Mouse (Mus musculus): ENCODE data around the gene Mpig6b. TPM values are rescaled to one million over a fixed set of nuclear protein-coding genes. Genes with fewer than 3 reads are reported as not detected.

Gene Mpig6b
- polyA plus RNA-seq (2012; rRNA removed): not detected in 2 replicates

DNA sequence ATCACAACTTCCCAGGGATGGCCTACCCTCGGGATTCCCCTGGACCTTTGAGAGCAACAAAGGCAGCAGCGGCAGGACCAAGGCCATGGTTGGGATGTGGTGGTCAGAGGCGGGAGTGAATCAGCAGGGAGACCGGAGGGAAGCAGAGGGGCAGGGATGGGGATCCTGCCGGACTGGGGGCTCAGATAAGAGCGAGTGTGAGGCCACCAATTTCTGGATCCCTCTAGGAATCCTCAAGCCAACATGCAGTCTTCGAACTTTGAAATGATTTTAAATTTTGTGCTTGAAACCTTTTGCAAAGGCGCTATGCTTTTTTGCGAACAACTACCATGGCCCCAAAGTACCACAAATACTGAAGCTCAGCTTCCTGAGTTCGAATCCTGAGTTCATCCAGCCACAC is at the start of gene Mpig6b:
TSS of gene Mpig6b (minus strand) at position 101 of the 400 bp plus-strand sequence.
- no peak for TF ChIP-seq POLR2A (IDR thresholded peaks at IDR 0.05; ENCODE audit: extremely low read depth, insufficient read depth, low read length)
- TF ChIP-seq CTCF (IDR thresholded peaks at IDR 0.05; ENCODE audit: extremely low read depth, insufficient read depth, low read length): no peak
- H3K27ac ChIP-seq (ENCODE audit: insufficient read depth, low read length): no peak within 1 kb of the TSS
- no peaks in the 10 kb centered on the region for H3K4me1 ChIP-seq (ENCODE audit: control insufficient read depth, insufficient read depth, low read length)
- no peak within 1 kb of the TSS for H3K4me3 ChIP-seq (ENCODE audit: insufficient read depth, low read length)

DNA sequence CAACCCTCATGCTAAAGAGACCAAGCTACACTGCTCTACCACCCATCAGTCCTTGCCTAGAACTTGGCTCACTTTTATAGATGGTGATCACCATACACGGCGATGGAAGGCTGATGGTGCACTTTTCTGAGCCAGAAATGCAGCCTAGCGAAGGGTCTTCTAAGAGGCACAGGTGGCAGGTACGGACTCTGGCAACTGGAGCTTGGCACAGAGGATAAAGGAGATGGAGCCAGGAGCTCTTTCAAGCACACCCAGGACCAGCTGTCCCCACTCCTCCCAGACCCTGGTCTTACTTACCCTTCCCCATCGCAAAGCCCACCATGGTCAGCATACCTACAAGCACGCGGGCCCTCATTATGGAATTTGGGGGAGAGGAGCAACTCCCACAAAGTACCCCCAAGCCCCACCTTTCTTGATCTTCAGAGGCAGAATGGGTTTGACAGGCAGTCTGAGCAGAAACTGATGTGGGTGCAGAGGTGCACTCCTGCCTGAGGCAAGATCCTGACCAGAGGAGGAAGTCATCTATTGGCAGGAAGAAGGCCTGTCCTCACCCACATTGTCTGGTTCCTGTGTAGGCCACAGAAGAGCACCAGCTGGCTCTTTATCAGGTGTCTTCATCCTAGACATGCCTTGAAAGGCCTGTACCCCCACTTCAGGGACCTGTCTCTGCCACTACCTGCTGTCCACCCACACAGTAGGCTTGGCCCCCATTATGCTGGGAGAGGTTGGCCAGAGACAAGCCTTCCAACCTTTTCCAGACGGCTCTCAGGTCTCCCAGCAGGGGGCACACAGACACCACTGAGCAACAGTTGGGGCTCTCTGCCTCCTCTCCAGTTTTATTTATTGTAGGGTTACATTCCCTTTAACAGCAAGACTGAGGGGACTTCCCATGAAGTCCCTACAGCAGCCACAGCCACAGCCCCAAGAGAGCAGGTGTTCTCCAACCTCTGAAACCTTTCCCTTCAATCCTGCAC is 49.3 kb upstream of the Mpig6b start, which contains the start of gene Ly6g5b:
TSS of gene Ly6g5b (minus strand) at position 383 of the 974 bp plus-strand sequence.
- Histone ChIP-seq H3K4me3 (ENCODE audit: insufficient read depth, low read length) (no peak within 1 kb of the TSS), H3K4me1 (ENCODE audit: control insufficient read depth, insufficient read depth, low read length) (no peaks in the 10 kb centered on the region), H3K27ac (ENCODE audit: insufficient read depth, low read length) (no peak within 1 kb of the TSS)
- TF ChIP-seq CTCF (IDR thresholded peaks at IDR 0.05; ENCODE audit: extremely low read depth, insufficient read depth, low read length): 0 out of 2 replicates have a peak, but pooled peaks have one; percentile 18
- no peak for TF ChIP-seq POLR2A (IDR thresholded peaks at IDR 0.05; ENCODE audit: extremely low read depth, insufficient read depth, low read length)

DNA sequence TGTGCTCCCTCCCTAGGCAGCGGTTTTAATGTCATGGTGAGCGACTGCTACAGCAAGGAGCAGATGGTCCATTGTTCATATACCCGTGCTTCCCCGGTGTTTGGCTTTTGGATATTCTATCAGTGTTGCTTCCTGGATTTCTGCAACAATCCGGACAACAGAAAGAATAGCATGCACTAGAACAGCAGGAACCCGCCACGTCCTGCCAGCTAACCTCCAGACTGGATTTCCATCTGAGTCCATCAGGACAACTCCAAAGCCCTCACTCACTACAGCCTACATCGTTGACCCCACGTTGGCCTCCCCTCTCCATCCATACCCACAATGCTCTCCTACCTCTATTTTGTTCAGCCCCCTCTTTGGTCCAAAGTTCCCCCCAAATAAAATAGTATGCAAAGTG is 45.8 kb upstream of the Mpig6b start:
- H3K4me1 ChIP-seq (ENCODE audit: control insufficient read depth, insufficient read depth, low read length): no peaks in the 10 kb centered on the region
- no peak overlapping the region for H3K4me3 ChIP-seq (ENCODE audit: insufficient read depth, low read length)
- TF ChIP-seq CTCF (IDR thresholded peaks at IDR 0.05; ENCODE audit: extremely low read depth, insufficient read depth, low read length) (no peak), POLR2A (IDR thresholded peaks at IDR 0.05; ENCODE audit: extremely low read depth, insufficient read depth, low read length) (no peak)
- no peak overlapping the region for H3K27ac ChIP-seq (ENCODE audit: insufficient read depth, low read length)

DNA sequence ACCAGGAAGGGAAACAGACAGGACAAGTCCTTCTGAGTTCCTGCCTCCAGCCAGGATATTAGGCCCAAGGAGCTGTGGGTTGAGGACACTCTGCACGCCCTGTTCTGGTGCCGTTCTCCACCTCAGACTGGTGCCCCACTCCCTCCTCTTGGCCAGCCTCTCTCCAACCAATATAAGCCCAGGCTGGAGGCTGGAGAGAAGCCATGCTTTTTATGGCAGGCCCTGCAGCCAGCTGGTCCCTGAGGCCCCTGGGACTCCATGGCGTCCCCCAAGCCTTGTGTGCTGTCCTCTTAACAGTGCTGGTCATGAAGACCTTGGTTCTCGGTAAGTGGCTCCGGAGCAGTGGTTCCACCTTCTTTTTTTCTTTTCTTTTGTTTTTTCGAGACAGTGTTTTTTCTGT is 42.1 kb upstream of the Mpig6b start, which contains the start of gene Ly6g5c:
TSS of gene Ly6g5c (plus strand) at position 183 of the 400 bp plus-strand sequence.
- Histone ChIP-seq H3K4me3 (ENCODE audit: insufficient read depth, low read length) (no peak within 1 kb of the TSS), H3K27ac (ENCODE audit: insufficient read depth, low read length) (no peak within 1 kb of the TSS), H3K4me1 (ENCODE audit: control insufficient read depth, insufficient read depth, low read length) (peaks cover 2% of the 10 kb centered on the region; the same call in 1 of the 2 replicates)
- TF ChIP-seq CTCF (IDR thresholded peaks at IDR 0.05; ENCODE audit: extremely low read depth, insufficient read depth, low read length) (no peak), POLR2A (IDR thresholded peaks at IDR 0.05; ENCODE audit: extremely low read depth, insufficient read depth, low read length) (no peak)

DNA sequence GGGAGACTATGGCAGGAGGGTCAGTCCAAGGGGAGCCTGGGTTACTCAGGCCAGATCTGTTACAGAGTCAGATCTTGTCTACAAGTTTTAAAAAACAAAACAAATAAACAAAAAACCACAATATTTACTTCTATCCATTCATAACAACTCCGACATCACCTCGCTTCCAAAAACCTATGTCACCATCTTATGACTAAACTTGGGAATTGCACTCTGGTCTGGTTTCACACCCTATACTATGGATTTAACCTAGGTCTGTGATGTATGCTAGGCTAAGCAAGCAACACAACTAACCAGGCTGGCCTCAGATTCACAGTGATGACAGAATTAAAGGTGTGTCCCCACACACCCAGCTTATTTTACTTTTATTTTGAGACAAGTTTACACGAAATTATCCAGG is 40.5 kb upstream of the Mpig6b start:
- Histone ChIP-seq H3K27ac (ENCODE audit: insufficient read depth, low read length) (no peak overlapping the region), H3K4me3 (ENCODE audit: insufficient read depth, low read length) (no peak overlapping the region), H3K4me1 (ENCODE audit: control insufficient read depth, insufficient read depth, low read length) (peaks cover 2% of the 10 kb centered on the region; the same call in 1 of the 2 replicates)
- TF ChIP-seq POLR2A (IDR thresholded peaks at IDR 0.05; ENCODE audit: extremely low read depth, insufficient read depth, low read length) (no peak), CTCF (IDR thresholded peaks at IDR 0.05; ENCODE audit: extremely low read depth, insufficient read depth, low read length) (peak; percentile 13; the same call in 1 of the 2 replicates)

DNA sequence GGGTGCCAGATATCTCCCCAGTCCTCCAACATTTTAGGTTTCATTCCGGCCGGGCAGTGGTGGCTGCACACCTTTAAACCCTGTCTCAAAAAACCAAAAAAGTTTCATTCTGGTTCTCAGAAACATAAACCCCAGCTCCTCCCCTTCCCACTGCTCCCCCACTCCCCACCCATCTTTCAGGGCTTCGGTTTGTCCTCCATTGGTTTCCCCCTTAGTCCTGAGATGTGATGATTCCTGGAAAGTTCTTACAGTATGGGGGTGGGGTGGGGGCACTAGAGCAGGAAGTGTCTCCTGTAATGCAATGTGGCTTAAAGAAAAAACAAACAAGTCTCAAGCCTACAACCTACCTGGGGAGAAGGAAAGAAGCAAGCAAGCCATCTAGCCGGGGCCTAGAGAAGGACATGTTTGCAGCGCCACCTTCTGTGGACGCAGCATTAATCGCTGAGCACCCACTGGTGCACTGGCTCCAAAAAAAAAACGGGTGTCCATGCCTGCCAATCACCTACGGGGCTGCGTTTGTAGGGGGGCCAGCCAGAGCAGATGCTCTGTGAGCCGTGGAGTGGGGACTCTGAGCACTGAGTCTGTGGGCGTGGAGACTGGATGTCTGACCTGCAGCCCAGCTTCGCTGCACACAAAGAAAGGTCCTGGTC is 39.9 kb upstream of the Mpig6b start:
- Histone ChIP-seq H3K27ac (ENCODE audit: insufficient read depth, low read length) (no peak overlapping the region), H3K4me3 (ENCODE audit: insufficient read depth, low read length) (no peak overlapping the region)
- TF ChIP-seq POLR2A (IDR thresholded peaks at IDR 0.05; ENCODE audit: extremely low read depth, insufficient read depth, low read length): no peak
- peak; percentile 71 for TF ChIP-seq CTCF (IDR thresholded peaks at IDR 0.05; ENCODE audit: extremely low read depth, insufficient read depth, low read length)

DNA sequence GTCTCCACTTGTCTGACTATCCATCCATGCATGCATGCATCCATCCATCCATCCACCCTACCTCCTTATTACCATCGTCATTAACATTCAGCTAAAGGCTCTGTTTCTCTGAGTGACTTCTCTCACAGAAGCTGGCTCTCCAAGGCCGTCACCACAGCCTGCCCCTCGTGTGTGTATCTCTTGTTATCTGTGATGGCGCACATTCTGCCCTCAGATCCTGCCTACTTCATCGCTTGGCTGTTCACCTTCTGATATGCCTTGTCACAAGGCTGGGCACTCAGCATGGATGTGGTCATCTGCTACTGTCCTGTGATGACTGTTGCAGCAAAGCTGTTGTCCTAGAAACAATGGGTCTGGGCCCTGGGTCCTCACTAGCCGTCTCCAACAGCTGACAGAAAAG is 38.8 kb upstream of the Mpig6b start:
- no peak for TF ChIP-seq CTCF (IDR thresholded peaks at IDR 0.05; ENCODE audit: extremely low read depth, insufficient read depth, low read length)
- no peak for TF ChIP-seq POLR2A (IDR thresholded peaks at IDR 0.05; ENCODE audit: extremely low read depth, insufficient read depth, low read length)
- no peak overlapping the region for H3K4me3 ChIP-seq (ENCODE audit: insufficient read depth, low read length)
- no peak overlapping the region for H3K27ac ChIP-seq (ENCODE audit: insufficient read depth, low read length)
- peaks cover 2% of the 10 kb centered on the region; the same call in 1 of the 2 replicates for H3K4me1 ChIP-seq (ENCODE audit: control insufficient read depth, insufficient read depth, low read length)

More for the DNA sequence above, 39.9 kb upstream of the Mpig6b start:
- peaks cover 2% of the 10 kb centered on the region; the same call in 1 of the 2 replicates for H3K4me1 ChIP-seq (ENCODE audit: control insufficient read depth, insufficient read depth, low read length)

DNA sequence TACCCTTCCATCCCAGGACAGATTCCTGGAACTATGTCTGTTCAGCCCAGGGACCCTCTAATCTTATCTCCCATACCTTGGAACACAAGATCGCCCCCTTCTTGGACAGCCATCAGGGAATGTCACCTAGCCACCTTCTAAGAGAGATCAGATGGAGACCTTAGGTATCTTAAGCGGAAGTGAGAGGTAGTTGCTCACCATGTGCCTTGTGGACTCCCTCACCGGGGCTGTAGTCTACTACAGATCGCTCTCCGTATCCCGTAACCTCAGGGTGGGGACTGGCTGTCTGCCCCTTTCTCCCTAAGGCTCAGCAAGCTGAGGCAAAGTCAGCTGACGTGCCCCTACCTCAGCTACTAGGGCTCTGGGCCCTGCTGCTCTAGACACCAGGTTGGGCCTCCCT is 38.1 kb upstream of the Mpig6b start:
- no peak for TF ChIP-seq POLR2A (IDR thresholded peaks at IDR 0.05; ENCODE audit: extremely low read depth, insufficient read depth, low read length)
- no peak for TF ChIP-seq CTCF (IDR thresholded peaks at IDR 0.05; ENCODE audit: extremely low read depth, insufficient read depth, low read length)
- Histone ChIP-seq H3K27ac (ENCODE audit: insufficient read depth, low read length) (no peak overlapping the region), H3K4me1 (ENCODE audit: control insufficient read depth, insufficient read depth, low read length) (peaks cover 2% of the 10 kb centered on the region; the same call in 1 of the 2 replicates), H3K4me3 (ENCODE audit: insufficient read depth, low read length) (no peak overlapping the region)

DNA sequence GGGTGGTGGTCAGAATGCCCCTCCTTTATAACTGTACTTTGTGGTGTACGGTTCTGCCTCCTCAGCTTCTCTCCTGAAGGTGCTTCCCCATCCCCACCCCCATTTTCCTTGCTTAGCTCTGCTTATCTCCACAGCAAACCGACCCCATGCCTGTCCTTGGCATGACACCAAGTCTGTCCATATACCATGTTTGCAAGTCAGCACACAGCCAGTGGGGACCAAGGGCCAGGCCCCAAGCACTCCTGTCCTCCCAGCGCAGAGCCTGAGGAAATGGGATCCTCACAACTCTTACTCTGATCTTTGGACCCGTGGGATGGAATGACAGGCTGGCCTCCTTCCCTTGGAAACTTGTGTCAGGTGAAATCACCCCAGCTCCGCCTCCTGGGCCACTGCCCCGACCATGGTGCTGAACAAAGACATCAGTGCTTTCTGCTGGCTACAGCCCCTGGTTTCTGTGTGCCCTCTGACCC is 37.3 kb upstream of the Mpig6b start:
- H3K4me1 ChIP-seq (ENCODE audit: control insufficient read depth, insufficient read depth, low read length): peaks cover 2% of the 10 kb centered on the region; the same call in 1 of the 2 replicates

More for the DNA sequence above, 37.3 kb upstream of the Mpig6b start:
- TF ChIP-seq CTCF (IDR thresholded peaks at IDR 0.05; ENCODE audit: extremely low read depth, insufficient read depth, low read length): no peak
- no peak for TF ChIP-seq POLR2A (IDR thresholded peaks at IDR 0.05; ENCODE audit: extremely low read depth, insufficient read depth, low read length)
- no peak overlapping the region for H3K27ac ChIP-seq (ENCODE audit: insufficient read depth, low read length)
- H3K4me3 ChIP-seq (ENCODE audit: insufficient read depth, low read length): no peak overlapping the region

Data from cortical plate, adult 2 months (tissue).